Mouse (Mus musculus): ENCODE measurements at regions not wholly inside any gene's neighbourhood (a gene's known extent, or its start where the extent isn't known, plus 50 kb on each side); places are given as distances from the start of the nearest gene placed in this dataset.

GRCm38 (mm10) chr16:76600131-76600530 is 226.5 kb upstream of the Nrip1 start:
- no peak for DNase-seq (ENCODE audit: low read depth in 2 of 2, low spot score in 2 of 2)

- no peak for DNase-seq (ENCODE audit: low read depth in 2 of 2, low spot score in 2 of 2)
These were observed 218.5 kb upstream of the Nrip1 start for GRCm38 (mm10) chr16:76591956-76592768.

- no peak for DNase-seq (ENCODE audit: low read depth in 2 of 2, low spot score in 2 of 2)
These were observed 216.2 kb upstream of the Nrip1 start for GRCm38 (mm10) chr16:76589791-76590190.

- no peak for DNase-seq (ENCODE audit: low read depth in 2 of 2, low spot score in 2 of 2)
These were observed 203.6 kb upstream of the Nrip1 start for GRCm38 (mm10) chr16:76577206-76577605.

- DNase-seq (ENCODE audit: low read depth in 2 of 2, low spot score in 2 of 2) = no peak
These were observed 201.7 kb upstream of the Nrip1 start for GRCm38 (mm10) chr16:76575281-76575680.

GRCm38 (mm10) chr16:76566220-76566619 is 192.6 kb upstream of the Nrip1 start:
- no peak for DNase-seq (ENCODE audit: low read depth in 2 of 2, low spot score in 2 of 2)

- DNase-seq (ENCODE audit: low read depth in 2 of 2, low spot score in 2 of 2) = no peak
These were observed 181.2 kb upstream of the Nrip1 start for GRCm38 (mm10) chr16:76554846-76555245.

GRCm38 (mm10) chr16:76549628-76550027 is 176.0 kb upstream of the Nrip1 start:
- peak; percentile 10 to 26 for DNase-seq (ENCODE audit: low read depth in 2 of 2, low spot score in 2 of 2)

- DNase-seq (ENCODE audit: low read depth in 2 of 2, low spot score in 2 of 2) = no peak
These were observed 173.5 kb upstream of the Nrip1 start for GRCm38 (mm10) chr16:76547087-76547486.

- DNase-seq (ENCODE audit: low read depth in 2 of 2, low spot score in 2 of 2) = no peak
These were observed 173.0 kb upstream of the Nrip1 start for GRCm38 (mm10) chr16:76546632-76547031.

GRCm38 (mm10) chr16:76545942-76546341 is 172.3 kb upstream of the Nrip1 start:
- DNase-seq (ENCODE audit: low read depth in 2 of 2, low spot score in 2 of 2) = no peak

- no peak for DNase-seq (ENCODE audit: low read depth in 2 of 2, low spot score in 2 of 2)
These were observed 171.3 kb upstream of the Nrip1 start for GRCm38 (mm10) chr16:76544972-76545371.

- no peak for DNase-seq (ENCODE audit: low read depth in 2 of 2, low spot score in 2 of 2)
These were observed 167.3 kb upstream of the Nrip1 start for GRCm38 (mm10) chr16:76540964-76541363.

GRCm38 (mm10) chr16:76540328-76540923 is 166.8 kb upstream of the Nrip1 start:
- no peak for DNase-seq (ENCODE audit: low read depth in 2 of 2, low spot score in 2 of 2)

- DNase-seq (ENCODE audit: low read depth in 2 of 2, low spot score in 2 of 2) = no peak
These were observed 166.0 kb upstream of the Nrip1 start for GRCm38 (mm10) chr16:76539669-76540068.

GRCm38 (mm10) chr16:76537871-76538270 is 164.2 kb upstream of the Nrip1 start:
- no peak for DNase-seq (ENCODE audit: low read depth in 2 of 2, low spot score in 2 of 2)

GRCm38 (mm10) chr16:76532928-76533217 is 159.2 kb upstream of the Nrip1 start:
- DNase-seq (ENCODE audit: low read depth in 2 of 2, low spot score in 2 of 2) = no peak

GRCm38 (mm10) chr16:76532142-76532927 is 158.7 kb upstream of the Nrip1 start:
- no peak for DNase-seq (ENCODE audit: low read depth in 2 of 2, low spot score in 2 of 2)

GRCm38 (mm10) chr16:76530886-76531285 is 157.3 kb upstream of the Nrip1 start:
- no peak for DNase-seq (ENCODE audit: low read depth in 2 of 2, low spot score in 2 of 2)

GRCm38 (mm10) chr16:76529613-76530012 is 156.0 kb upstream of the Nrip1 start:
- no peak for DNase-seq (ENCODE audit: low read depth in 2 of 2, low spot score in 2 of 2)

- no peak for DNase-seq (ENCODE audit: low read depth in 2 of 2, low spot score in 2 of 2)
These were observed 153.7 kb upstream of the Nrip1 start for GRCm38 (mm10) chr16:76527106-76527949.
